In the genomic region with DNA sequence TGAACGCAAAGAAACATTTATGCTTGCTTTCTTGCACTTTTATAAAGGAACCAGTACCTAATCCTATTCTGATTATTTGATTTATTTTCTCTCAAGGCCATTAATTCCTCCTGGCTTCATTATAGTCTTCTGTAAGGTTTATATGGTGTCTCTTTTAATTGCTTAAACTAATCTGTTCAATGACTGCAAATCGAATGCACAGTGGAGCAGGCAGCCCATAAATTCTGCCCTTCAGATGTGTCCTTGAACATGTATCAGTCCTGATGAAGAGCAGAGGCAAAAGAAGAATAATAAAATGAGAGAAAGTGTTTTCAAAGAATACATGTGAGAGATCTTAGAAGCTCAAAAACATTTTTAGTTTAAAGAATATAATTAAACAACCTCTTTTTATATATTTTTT, we compare ENCODE assay signal across 23 mouse cellular contexts.
DNase-seq lines count a peak whose midpoint lies in the region; ATAC-seq and TF ChIP-seq lines count a peak whose summit lies in the region.
"Had no signal": no experiment of that assay in that cellular context is flagged by ENCODE, and none has a peak within 500 bp of the region (broad histone marks: within the 10 kb centered on the region; RNA-seq: fewer than 3 reads in every experiment).

No protein-coding gene starts in this region.

- H3K9me3 ChIP-seq in neural tube, embryonic 11.5 days (ENCODE audit: control insufficient read depth, low read length), result no peaks in the 10 kb centered on the region
- no peaks in the 10 kb centered on the region for H3K9me3 ChIP-seq in neural tube, embryonic 12.5 days
- H3K9me3 ChIP-seq in neural tube, embryonic 15.5 days (replicated peaks), result no peaks in the 10 kb centered on the region
- H3K9me3 ChIP-seq in neural tube, embryonic 14.5 days (ENCODE audit: control insufficient read depth, low read length), result no peaks in the 10 kb centered on the region
- no peaks in the 10 kb centered on the region for H3K9me3 ChIP-seq in hindbrain, embryonic 13.5 days
- H3K9me3 ChIP-seq: G1E had no signal

- no peak overlapping the region for H3K9ac ChIP-seq in neural tube, embryonic 11.5 days (ENCODE audit: low read length)
- no peak overlapping the region for H3K9ac ChIP-seq in neural tube, embryonic 12.5 days
- H3K9ac ChIP-seq in neural tube, embryonic 15.5 days (replicated peaks), result no peak overlapping the region
- H3K9ac ChIP-seq in neural tube, embryonic 14.5 days (replicated peaks; ENCODE audit: low read depth, low read length), result no peak overlapping the region
- no peak overlapping the region for H3K9ac ChIP-seq in hindbrain, embryonic 13.5 days

- peak; percentile 61; the same call in 1 of the 2 replicates for ATAC-seq in neural tube, embryonic 11.5 days (ENCODE audit: insufficient read depth, low FRiP score, low TSS enrichment)
- peak; percentile 78; the same call in 1 of the 2 replicates for ATAC-seq in neural tube, embryonic 12.5 days (ENCODE audit: low FRiP score, low read depth)
- ATAC-seq in neural tube, embryonic 15.5 days (ENCODE audit: low FRiP score), result no peak
- ATAC-seq in neural tube, embryonic 14.5 days (ENCODE audit: low read depth), result peak; percentile 65; the same call in 1 of the 2 replicates
- ATAC-seq in hindbrain, embryonic 13.5 days (ENCODE audit: low FRiP score), result no peak
- ATAC-seq: activated CD4-positive, CD25-positive, alpha-beta regulatory T cell, adult 4 months; CD4-positive, CD25-positive, alpha-beta regulatory T cell, adult 4 months; Patski had no signal

- no peaks in the 10 kb centered on the region for H3K4me1 ChIP-seq in neural tube, embryonic 11.5 days (ENCODE audit: control insufficient read depth, insufficient read depth, low read length)
- H3K4me1 ChIP-seq in neural tube, embryonic 12.5 days, result no peaks in the 10 kb centered on the region
- H3K4me1 ChIP-seq in neural tube, embryonic 15.5 days, result no peaks in the 10 kb centered on the region
- no peaks in the 10 kb centered on the region for H3K4me1 ChIP-seq in neural tube, embryonic 14.5 days (ENCODE audit: control insufficient read depth, insufficient read depth, low read length)
- no peaks in the 10 kb centered on the region for H3K4me1 ChIP-seq in hindbrain, embryonic 13.5 days (replicated peaks)

- no peak for TF ChIP-seq CTCF in brain, embryonic 14.5 days (IDR thresholded peaks at IDR 0.05; ENCODE audit: borderline replicate concordance, extremely low read depth, insufficient read depth, insufficient read length)

- 53% methylated on average over 2 of the region's 2 CpGs for WGBS in neural tube, embryonic 11.5 days
- WGBS in neural tube, embryonic 12.5 days, result 38% methylated on average over 2 of the region's 2 CpGs
- 17% methylated on average over 2 of the region's 2 CpGs for WGBS in neural tube, embryonic 15.5 days
- 15% methylated on average over 2 of the region's 2 CpGs for WGBS in neural tube, embryonic 14.5 days
- WGBS in hindbrain, embryonic 13.5 days, result 59% methylated on average over 2 of the region's 2 CpGs

- DNase-seq in neural tube, embryonic 11.5 days (ENCODE audit: low spot score), result no peak
- DNase-seq in neural tube, embryonic 10.5 days (ENCODE audit: extremely low spot score, low spot score), result no peak
- peak; percentile 13 for DNase-seq in brain, embryonic 14.5 days (ENCODE audit: low read depth)
- no peak for DNase-seq in heart, adult 18-20 months
- DNase-seq: adrenal gland, adult 2 months; adrenal gland, adult 8-10 months; adrenal gland, postnatal 10 days; adrenal gland, postnatal 14 days; adrenal gland, postnatal 25 days; adrenal gland, postnatal 36 days; B cell, adult 2 months; cerebellum, adult 11 months; cerebellum, adult 11-12 months; cerebellum, adult 18-20 months had no signal

- no peaks in the 10 kb centered on the region for H3K27me3 ChIP-seq in neural tube, embryonic 11.5 days (ENCODE audit: control insufficient read depth, insufficient read depth, low read length)
- no peaks in the 10 kb centered on the region for H3K27me3 ChIP-seq in neural tube, embryonic 12.5 days (replicated peaks)
- no peaks in the 10 kb centered on the region for H3K27me3 ChIP-seq in neural tube, embryonic 15.5 days (replicated peaks)
- no peaks in the 10 kb centered on the region for H3K27me3 ChIP-seq in neural tube, embryonic 14.5 days (ENCODE audit: control insufficient read depth, insufficient read depth, low read length)
- no peaks in the 10 kb centered on the region for H3K27me3 ChIP-seq in hindbrain, embryonic 13.5 days
- H3K27me3 ChIP-seq: CH12.LX had no signal

- H3K4me3 ChIP-seq in neural tube, embryonic 11.5 days (ENCODE audit: low read depth, low read length), result no peak overlapping the region
- no peak overlapping the region for H3K4me3 ChIP-seq in neural tube, embryonic 12.5 days
- no peak overlapping the region for H3K4me3 ChIP-seq in neural tube, embryonic 15.5 days (replicated peaks)
- H3K4me3 ChIP-seq in neural tube, embryonic 14.5 days (ENCODE audit: low read depth, low read length), result no peak overlapping the region
- H3K4me3 ChIP-seq in hindbrain, embryonic 13.5 days, result no peak overlapping the region

- TF ChIP-seq POLR2A in brain, embryonic 14.5 days (IDR thresholded peaks at IDR 0.05; ENCODE audit: borderline replicate concordance, extremely low read depth, insufficient read depth, insufficient read length, poor library complexity, severe bottlenecking), result no peak

- H3K27ac ChIP-seq in neural tube, embryonic 11.5 days (ENCODE audit: low read depth, low read length), result no peak overlapping the region
- H3K27ac ChIP-seq in neural tube, embryonic 12.5 days, result no peak overlapping the region
- H3K27ac ChIP-seq in neural tube, embryonic 15.5 days (replicated peaks), result no peak overlapping the region
- H3K27ac ChIP-seq in neural tube, embryonic 14.5 days (ENCODE audit: low read depth, low read length), result no peak overlapping the region
- H3K27ac ChIP-seq in hindbrain, embryonic 13.5 days, result no peak overlapping the region

- H3K4me2 ChIP-seq in neural tube, embryonic 11.5 days (ENCODE audit: low read depth), result no peak overlapping the region
- H3K4me2 ChIP-seq in neural tube, embryonic 12.5 days (replicated peaks), result no peak overlapping the region
- H3K4me2 ChIP-seq in neural tube, embryonic 15.5 days, result no peak overlapping the region
- H3K4me2 ChIP-seq in neural tube, embryonic 14.5 days (ENCODE audit: low read depth, low read length), result no peak overlapping the region
- H3K4me2 ChIP-seq in hindbrain, embryonic 13.5 days, result no peak overlapping the region

- H3K36me3 ChIP-seq in neural tube, embryonic 11.5 days (ENCODE audit: control insufficient read depth, insufficient read depth, low read length), result no peaks in the 10 kb centered on the region
- H3K36me3 ChIP-seq in neural tube, embryonic 12.5 days, result no peaks in the 10 kb centered on the region
- no peaks in the 10 kb centered on the region for H3K36me3 ChIP-seq in neural tube, embryonic 15.5 days
- H3K36me3 ChIP-seq in neural tube, embryonic 14.5 days (ENCODE audit: control insufficient read depth, insufficient read depth, low read length), result no peaks in the 10 kb centered on the region
- H3K36me3 ChIP-seq in hindbrain, embryonic 13.5 days, result no peaks in the 10 kb centered on the region
- H3K36me3 ChIP-seq: G1E had no signal

Comparison
In these comparisons a context has a peak if more than half of its experiments do, and no peak if none do; other contexts are left out.
1. ATAC-seq: peak in neural tube, embryonic 11.5 days (single experiment), neural tube, embryonic 12.5 days (single experiment) and neural tube, embryonic 14.5 days (single experiment); none in neural tube, embryonic 15.5 days (single experiment) and hindbrain, embryonic 13.5 days (single experiment).